Mouse (Mus musculus): ENCODE results near the gene Zfyve28. TPM values are rescaled to one million over a fixed set of nuclear protein-coding genes. Genes with fewer than 3 reads are reported as not detected.

The Zfyve28 gene
- polyA plus RNA-seq (2015; fragmentation: Illumina TruSeq; extraction: RNeasy Lipid Tissue Mini Kit (QIAGEN cat#74804); ENCODE audit: insufficient read depth, low replicate concordance) = 1.8 TPM

DNA sequence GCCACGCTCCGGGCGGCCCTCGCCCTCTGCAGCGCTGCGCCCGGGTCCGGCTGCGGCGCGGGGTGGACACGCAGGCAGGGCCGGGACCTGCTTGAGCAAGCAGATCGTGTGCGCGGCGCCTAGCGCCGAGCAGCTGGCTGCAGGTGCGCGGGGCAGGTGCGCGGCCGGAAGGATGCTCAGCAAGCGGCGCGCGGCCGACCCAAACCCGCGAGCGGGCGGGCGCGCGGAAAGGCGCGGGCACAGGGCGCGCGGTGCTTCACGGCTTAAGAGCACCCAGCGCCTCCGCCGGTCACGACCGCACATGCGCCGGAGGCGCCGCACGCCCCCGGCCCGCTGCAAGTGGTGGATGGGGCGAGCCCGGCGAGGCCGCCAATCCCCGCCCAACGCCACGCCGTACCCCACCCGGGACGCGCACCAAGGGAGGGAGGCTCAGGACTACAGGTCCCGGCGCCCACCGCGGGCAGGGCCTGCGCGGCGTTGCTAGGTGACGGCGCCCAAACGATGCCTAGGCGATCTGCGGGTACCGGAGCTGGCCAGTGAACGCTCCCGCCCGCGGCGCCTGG lies at the start of gene Zfyve28, which contains the start of gene Cfap99:
Zfyve28 (minus strand) TSS at position 296 of the 563 bp plus-strand sequence.
Cfap99 (plus strand) TSS at position 447 of the 563 bp plus-strand sequence.

DNA sequence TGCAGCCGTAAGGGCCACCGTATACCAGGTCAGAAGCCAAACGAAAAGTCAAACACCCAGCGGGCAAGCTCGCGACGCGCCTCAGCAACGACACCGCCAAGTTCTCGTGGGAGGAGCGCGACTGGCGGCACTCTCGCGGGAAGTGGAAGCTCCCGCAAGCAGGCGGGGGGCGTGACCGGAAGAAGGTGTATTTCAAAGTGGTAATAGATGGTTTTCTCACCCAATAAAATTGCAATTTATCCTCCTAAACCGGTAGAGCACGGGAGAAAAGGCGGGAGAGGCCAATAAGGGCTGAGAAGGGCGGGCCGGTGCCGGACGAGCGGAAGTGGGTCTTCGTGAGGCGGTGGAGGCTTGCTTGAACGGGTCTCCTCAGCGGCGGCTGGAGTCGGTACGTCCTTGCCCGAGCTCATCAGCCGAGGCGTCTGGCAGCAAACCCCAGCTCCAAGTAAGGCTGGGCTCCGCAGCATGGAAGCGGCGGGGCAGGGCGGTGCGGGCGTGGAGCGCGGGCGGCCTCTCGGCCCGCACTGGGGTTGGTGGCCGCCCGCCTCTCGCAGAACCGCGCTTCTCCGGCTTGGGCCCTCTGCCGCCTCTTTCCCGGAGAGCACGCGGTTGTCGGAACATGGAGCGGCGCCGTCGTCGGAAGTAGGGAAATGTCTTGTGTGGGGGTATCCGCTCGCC lies 48.0 kb upstream of the Zfyve28 start, which contains the start of gene Rnf4:
Rnf4 (plus strand) TSS at position 193 of the 678 bp plus-strand sequence.

DNA sequence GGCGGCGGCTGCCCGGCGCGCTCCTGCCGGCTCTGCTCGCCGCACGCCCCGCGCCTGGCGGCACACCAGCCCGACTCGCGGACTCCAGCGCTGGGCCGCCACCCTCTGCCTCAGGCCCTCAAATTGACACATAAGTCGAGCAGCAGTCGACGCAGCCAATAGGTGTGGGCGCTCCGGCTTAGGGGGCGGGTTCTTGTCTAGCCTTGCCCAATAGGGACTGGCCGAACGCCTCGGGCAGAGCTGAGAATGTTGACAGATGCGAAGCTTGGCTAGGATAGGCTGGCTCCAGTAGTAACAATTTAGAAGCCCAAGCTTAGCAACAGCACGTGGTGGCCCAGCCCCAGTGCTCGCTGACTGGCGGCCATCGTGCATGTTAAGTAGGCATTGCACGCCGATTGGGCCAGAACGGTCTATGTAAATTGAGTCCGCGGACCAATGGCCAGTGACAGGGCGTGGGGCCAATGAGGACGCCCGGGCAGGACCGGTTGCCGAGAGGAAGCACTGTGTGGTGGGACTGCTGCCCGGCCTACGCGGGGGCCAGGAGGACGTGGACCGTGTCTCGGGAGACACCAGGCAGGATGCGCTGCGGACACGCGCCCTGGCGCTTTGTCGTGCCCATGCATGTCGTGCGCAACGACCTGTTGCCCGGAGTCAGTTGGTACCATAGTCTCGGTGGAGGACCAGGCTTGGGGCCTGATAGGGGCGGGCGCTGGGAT lies 100.5 kb downstream of the Zfyve28 start, which contains the start of gene Mxd4:
Mxd4 (minus strand) TSS at position 120 of the 716 bp plus-strand sequence.

DNA sequence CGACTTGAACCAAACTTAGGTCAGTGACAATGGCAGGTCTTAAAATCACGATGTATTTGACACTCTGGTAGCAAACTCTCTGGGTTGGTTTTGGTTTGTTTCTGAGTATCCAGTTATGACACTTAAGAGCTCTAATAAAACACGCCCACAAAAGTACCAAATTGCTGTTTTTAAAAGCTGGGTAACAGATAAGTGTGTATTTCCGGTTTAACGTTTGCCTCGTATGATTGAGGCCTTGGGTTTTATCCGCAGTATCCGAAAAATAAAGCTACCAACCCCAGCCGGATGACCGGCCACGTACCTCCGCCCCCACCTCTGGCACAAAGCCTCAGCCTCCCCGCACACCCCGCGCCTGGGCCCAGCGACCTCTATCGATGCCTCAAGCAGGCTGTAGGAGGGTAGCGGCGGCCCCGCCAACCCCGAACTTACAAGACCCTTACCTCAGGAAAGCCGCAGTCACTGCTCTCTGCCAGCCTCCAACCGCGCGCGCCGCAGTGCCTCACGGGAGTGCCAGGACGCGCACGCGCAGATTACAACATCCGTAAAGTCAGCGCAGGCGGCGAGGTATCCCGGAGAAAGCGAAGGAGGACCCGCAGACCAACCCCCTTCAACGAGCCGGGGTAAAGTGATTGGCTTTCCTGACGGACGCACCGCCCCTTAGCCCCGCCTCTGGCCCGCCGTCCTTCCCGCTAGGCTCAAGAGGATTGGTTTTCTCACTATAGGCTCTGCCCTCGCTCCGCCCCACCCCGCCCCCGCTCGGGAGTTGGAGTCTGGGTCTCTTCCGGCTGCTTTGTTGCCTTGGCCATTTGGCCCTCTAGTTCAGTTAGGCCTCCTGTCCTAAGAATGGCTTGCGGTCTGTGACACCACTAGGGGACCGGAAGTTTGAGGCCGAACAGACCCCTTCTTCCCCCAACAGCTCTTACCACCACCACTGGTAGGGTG lies 119.0 kb downstream of the Zfyve28 start, which contains the start of the genes Poln and Haus3:
Poln (minus strand) TSS at position 499 of the 942 bp plus-strand sequence.
Haus3 (minus strand) TSS at position 578 of the 942 bp plus-strand sequence.

Other genes with a start within 250 kb of the Zfyve28 start
- 1.8 TPM for gene Poln, start 119.0 kb downstream of the Zfyve28 start, polyA plus RNA-seq (2015; fragmentation: Illumina TruSeq; extraction: RNeasy Lipid Tissue Mini Kit (QIAGEN cat#74804); ENCODE audit: insufficient read depth, low replicate concordance)
- 58.6 TPM for gene Haus3, start 118.9 kb downstream of the Zfyve28 start, polyA plus RNA-seq (2015; fragmentation: Illumina TruSeq; extraction: RNeasy Lipid Tissue Mini Kit (QIAGEN cat#74804); ENCODE audit: insufficient read depth, low replicate concordance)
- gene Mxd4, start 100.7 kb downstream of the Zfyve28 start, polyA plus RNA-seq (2015; fragmentation: Illumina TruSeq; extraction: RNeasy Lipid Tissue Mini Kit (QIAGEN cat#74804); ENCODE audit: insufficient read depth, low replicate concordance) = 69.8 TPM
- gene Cfap99, start 151 bp upstream of the Zfyve28 start, polyA plus RNA-seq (2015; fragmentation: Illumina TruSeq; extraction: RNeasy Lipid Tissue Mini Kit (QIAGEN cat#74804); ENCODE audit: insufficient read depth, low replicate concordance) = not detected
- gene Rnf4, start 47.8 kb upstream of the Zfyve28 start, polyA plus RNA-seq (2015; fragmentation: Illumina TruSeq; extraction: RNeasy Lipid Tissue Mini Kit (QIAGEN cat#74804); ENCODE audit: insufficient read depth, low replicate concordance) = 121 TPM
- gene Fam193a, start 81.5 kb upstream of the Zfyve28 start, polyA plus RNA-seq (2015; fragmentation: Illumina TruSeq; extraction: RNeasy Lipid Tissue Mini Kit (QIAGEN cat#74804); ENCODE audit: insufficient read depth, low replicate concordance) = 33.6 TPM
- gene Tnip2, start 225.5 kb upstream of the Zfyve28 start, polyA plus RNA-seq (2015; fragmentation: Illumina TruSeq; extraction: RNeasy Lipid Tissue Mini Kit (QIAGEN cat#74804); ENCODE audit: insufficient read depth, low replicate concordance) = 32.8 TPM
- gene Sh3bp2, start 237.4 kb upstream of the Zfyve28 start, polyA plus RNA-seq (2015; fragmentation: Illumina TruSeq; extraction: RNeasy Lipid Tissue Mini Kit (QIAGEN cat#74804); ENCODE audit: insufficient read depth, low replicate concordance) = 43.5 TPM

All from spleen, adult 10 weeks (tissue).